Mouse (Mus musculus) T-helper 2 cell (primary cell): ENCODE data around the gene Lgals8.

ENCODE experiments used
- in situ Hi-C: fragments of 300-600 bp; cut with MboI, MseI; formaldehyde crosslinking; loops from one replicate; pipeline ENCODE4 v1.15.1; 2025; ENCODE audit warnings: high pct_unique_total_duplicates

The Lgals8 gene

GRCm38 (mm10) chr13:12460881-12461729 is 3.6 kb downstream of the Lgals8 start:
- in situ Hi-C loops = loop anchor here (25.0 kb wide), 1 partner anchor 926 kb away; the partner anchor contains the start of gene Gpr137b

- in situ Hi-C loops = loop anchor here (25.0 kb wide), 1 partner anchor 927 kb away; the partner anchor contains the start of gene Gpr137b
Measured at GRCm38 (mm10) chr13:12460443-12460842, 4.3 kb downstream of the Lgals8 start.

GRCm38 (mm10) chr13:12456711-12457110 is 8.0 kb downstream of the Lgals8 start:
- in situ Hi-C loops = loop anchor here (25.0 kb wide), 1 partner anchor 931 kb away; the partner anchor contains the start of gene Gpr137b

- in situ Hi-C loops = loop anchor here (25.0 kb wide), 1 partner anchor 932 kb away; the partner anchor contains the start of gene Gpr137b
Measured at GRCm38 (mm10) chr13:12454686-12455390, 9.9 kb downstream of the Lgals8 start.

- in situ Hi-C loops = loop anchor here (25.0 kb wide), 1 partner anchor 934 kb away; the partner anchor contains the start of gene Gpr137b
Measured at GRCm38 (mm10) chr13:12453150-12453549, 11.6 kb downstream of the Lgals8 start.

GRCm38 (mm10) chr13:12442008-12442587 is 22.6 kb downstream of the Lgals8 start:
- in situ Hi-C loops = no loop called here

- in situ Hi-C loops = no loop called here
Measured at GRCm38 (mm10) chr13:12440813-12441212, 23.9 kb downstream of the Lgals8 start.

- in situ Hi-C loops = no loop called here
Measured at GRCm38 (mm10) chr13:12439586-12439985, 25.2 kb downstream of the Lgals8 start.

GRCm38 (mm10) chr13:12433843-12434242 is 30.9 kb downstream of the Lgals8 start:
- in situ Hi-C loops = no loop called here

GRCm38 (mm10) chr13:12428556-12428955 is 36.2 kb downstream of the Lgals8 start:
- in situ Hi-C loops = no loop called here

- in situ Hi-C loops = no loop called here
Measured at GRCm38 (mm10) chr13:12420596-12420995, 44.1 kb downstream of the Lgals8 start.

- in situ Hi-C loops = no loop called here
Measured at GRCm38 (mm10) chr13:12412016-12412415, 52.7 kb downstream of the Lgals8 start.

- in situ Hi-C loops = no loop called here
Measured at GRCm38 (mm10) chr13:12408343-12409066, 56.2 kb downstream of the Lgals8 start.

GRCm38 (mm10) chr13:12395571-12395970 is 69.2 kb downstream of the Lgals8 start:
- in situ Hi-C loops = loop anchor here (10.0 kb wide), 1 partner anchor 181 kb away; no protein-coding TSS in a partner anchor

- in situ Hi-C loops = loop anchor here (10.0 kb wide), 1 partner anchor 180 kb away; no protein-coding TSS in a partner anchor
Measured at GRCm38 (mm10) chr13:12394609-12395505, 69.9 kb downstream of the Lgals8 start, which contains the start of gene Heatr1. Gene Heatr1 (plus strand): TSS chr13:12395027.
